Mouse (Mus musculus) spleen, postnatal 14 days (tissue): ENCODE measurements around the gene Pcsk4.

ENCODE experiments used
- DNase-seq, 2 experiments: peaks; one replicate each; pipeline ENCODE4 v3.0.0; 2021 to 2022; ENCODE audit warnings: low spot score in 2 of 2

Pcsk4 gene

DNA sequence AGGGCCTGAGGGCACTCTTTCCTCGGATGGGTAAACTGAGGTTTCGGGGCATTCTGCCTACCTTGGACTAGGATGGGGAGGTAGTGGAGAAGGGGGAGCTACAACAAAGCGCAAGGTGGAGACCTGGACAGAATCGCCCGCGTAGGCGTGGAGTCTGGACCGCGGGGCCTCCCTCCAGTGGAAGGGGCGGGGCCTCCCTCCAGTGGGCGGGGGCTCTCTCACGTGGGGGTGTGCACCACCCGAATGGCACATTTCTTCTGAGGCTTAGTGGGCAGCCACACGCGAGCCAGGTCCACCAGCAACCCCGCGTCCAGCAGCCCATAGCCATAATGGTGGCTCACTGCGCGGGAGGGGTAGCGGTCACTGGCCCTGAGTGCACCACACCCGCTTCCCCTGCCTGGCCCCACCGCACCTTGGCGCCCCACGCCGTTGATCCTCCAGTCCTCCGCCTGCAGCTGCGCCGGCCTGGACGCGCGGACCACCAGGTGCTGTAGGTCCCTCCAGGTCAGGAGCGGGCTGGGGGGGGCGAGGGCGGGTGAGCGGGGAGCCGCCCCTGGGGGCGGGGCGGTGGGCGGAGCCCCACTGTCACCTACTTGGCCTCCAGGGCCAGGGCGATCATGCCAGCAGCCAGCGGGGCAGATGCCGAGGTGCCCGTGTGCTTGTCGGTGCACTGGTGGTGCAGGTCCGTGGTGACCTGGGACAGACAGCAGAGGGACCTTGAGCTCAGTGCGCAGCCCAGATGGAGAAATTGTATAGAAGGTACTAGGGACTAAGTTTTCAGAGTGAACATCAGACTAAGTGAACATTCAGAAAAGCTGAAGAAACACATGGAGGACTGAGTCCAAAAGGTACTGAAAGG, 5.8 kb downstream of the Pcsk4 start:
- peak; percentile 55 to 68 for DNase-seq

DNA sequence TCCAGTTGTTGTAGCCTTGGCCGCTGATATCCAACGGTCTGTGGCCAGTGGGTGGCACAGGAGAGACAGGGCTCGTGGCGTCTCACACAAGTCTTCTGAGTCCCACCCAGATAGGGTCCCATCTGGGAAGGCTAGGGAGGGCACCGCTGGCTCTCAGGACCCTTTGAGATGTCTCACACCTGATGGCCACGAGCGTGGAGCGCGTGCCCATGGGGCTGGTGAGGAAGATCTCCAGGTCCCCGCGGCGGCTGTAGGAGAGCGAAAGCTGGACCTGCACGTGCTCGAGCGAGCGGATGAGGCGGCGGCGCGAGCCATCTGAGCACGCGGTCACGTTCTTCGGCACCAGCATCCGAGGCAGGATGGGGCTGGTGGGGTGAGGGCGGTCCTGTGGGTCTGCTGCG, 6.5 kb downstream of the Pcsk4 start:
- DNase-seq, result no peak

DNA sequence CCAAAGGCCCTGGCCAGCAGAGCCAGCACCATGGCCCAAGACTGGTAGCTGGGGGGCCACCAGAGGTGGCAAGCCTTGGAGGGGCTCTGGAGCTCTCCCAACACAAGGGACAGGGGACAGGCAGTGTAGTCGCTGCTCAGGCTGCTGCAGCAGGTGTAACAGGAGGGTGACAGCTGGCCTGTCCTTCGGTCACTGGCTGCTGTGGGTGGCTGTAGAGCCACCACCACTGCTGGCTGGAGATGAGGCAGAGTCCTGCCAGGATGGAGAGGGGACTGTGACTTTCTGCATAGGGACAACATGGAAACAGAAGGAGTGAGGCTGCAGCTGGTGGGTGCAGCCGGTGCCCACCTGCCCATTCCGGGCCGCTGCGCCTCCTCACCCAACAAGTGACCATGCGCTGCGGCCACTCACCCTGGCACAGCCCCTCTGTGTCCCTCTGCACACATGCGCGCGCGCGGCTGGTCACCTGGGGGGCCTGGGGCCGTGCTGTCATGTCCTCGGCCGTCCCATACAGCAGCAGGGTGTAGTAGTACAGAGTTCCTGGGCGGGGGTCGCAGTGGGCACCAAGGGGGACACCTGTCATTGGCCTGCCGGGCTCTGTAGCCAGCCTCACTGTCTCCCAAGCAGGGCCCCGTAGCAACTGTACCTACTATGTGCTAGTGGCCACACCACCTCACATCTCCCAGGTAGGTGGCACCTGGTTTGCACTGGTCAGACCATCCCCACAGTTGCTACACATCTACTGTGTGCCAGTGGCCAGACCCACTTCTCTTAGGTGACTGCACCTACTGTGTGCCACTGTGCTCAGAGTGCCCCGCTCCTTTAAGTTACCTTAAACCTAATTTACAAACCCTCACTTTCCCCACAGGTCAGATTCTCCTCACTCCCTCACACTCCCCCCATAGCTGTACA, 7.4 kb downstream of the Pcsk4 start:
- DNase-seq, result no peak

DNA sequence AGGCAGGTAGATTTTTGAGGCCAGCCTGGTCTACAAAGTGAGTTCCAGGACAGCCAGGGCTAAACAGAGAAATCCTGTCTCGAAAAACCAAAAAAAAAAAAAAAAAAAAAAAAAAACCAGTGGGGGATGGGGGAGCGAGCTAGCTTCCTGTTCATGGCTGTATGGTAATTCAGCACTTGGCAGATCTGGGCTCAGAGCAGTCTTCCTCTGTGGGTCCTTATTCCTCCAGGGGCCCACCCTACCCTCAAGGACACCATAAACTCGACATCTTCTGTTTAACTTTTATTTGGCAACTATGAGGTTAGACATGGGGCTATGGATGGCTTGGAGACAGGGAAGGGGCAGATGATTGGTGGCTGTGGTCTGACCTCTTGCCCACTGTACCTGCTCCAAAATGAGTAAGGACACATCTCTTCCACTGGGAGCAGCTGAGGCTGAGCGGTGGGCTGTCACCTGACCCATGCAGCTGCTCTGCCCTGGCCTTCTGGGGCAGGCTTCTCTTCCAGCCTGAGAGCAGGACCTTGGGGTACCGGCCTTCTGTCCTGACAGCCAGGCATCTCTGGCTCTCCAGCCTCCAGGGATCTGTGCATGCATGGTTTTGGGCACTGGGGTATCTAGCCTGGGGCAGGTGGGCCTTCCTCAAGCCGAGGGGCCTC, 8.2 kb downstream of the Pcsk4 start:
- no peak for DNase-seq

DNA sequence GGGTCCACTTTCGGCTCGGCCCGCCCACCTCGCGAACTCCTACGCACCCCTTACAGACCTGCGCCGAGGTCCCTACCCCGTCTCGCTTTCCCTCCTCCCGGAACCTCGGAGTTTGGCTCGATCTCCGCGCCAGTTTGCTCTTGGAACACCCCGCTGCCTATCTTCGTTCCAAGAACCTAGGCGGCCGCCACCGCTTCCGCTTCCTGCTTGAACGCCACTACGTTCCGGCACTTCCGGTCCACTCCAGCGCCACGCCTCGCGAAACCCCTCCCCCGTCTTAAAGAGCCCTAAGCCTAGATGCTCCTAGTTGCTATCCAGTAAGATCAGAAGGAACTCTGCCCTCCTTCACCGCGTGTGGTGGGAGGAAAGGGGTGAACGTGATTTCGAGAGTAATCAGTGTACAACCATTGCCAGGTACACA, 8.9 kb downstream of the Pcsk4 start, which contains the start of gene 2310011J03Rik:
TSS of gene 2310011J03Rik (minus strand) at position 198 of the 421 bp plus-strand sequence.
- peak; percentile 79 to 84 for DNase-seq

DNA sequence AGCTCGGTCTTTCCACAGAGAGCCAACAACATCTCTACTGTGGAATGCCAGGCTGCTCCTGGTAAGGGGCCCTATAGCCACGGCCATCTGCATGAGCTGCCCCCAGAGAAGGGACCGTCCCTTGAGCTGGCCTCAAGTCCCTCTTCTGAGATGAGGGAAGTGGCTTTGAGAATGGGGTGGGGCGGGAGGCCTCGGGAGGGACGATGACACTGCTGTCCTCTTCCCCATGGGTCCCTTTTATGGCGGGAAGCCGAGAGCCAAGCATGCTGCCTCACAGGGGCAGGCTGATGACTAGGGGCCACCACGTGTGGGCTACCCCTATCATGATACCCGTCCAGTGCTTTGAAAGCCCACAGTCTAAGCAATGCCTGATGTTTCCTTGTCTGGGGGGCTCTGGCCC, 12.3 kb downstream of the Pcsk4 start:
- no peak for DNase-seq

DNA sequence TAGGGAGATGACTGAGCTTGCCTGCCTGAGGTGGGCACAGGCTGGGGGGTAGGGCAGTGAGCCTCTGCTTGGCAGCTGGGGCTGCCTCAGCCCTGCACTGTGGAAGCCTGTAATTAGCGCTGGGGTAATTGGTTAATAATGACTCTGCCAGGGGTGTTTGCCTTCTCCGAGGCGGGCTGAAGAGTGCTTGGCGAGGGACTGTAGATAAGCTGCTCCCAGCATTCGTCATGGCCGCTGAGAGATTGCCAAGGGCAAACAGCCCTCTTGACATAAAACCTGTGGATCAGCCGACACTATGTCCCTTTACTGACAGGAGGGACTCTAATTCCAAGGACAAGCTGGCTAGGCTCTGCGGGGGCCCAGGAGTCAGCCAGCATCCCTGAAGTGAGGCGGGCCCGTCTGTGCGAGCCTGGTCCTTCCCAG, 12.9 kb downstream of the Pcsk4 start:
- DNase-seq, result no peak

DNA sequence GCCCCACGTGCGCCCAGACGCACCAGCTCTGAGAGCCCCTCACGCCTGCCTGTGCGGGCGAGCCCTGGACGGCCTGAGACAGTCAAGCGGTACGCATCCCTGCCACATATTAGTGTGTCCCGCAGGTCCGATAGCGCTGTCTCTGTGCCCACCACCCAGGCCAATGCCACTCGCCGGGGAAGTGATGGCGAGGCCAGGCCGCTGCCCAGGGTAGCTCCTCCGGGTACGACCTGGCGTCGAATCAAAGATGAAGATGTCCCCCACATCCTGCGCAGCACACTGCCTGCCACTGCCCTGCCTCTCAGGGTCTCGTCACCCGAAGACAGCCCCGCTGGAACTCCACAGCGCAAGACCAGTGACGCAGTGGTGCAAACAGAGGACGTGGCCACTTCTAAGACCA, 14.0 kb downstream of the Pcsk4 start:
- no peak for DNase-seq

DNA sequence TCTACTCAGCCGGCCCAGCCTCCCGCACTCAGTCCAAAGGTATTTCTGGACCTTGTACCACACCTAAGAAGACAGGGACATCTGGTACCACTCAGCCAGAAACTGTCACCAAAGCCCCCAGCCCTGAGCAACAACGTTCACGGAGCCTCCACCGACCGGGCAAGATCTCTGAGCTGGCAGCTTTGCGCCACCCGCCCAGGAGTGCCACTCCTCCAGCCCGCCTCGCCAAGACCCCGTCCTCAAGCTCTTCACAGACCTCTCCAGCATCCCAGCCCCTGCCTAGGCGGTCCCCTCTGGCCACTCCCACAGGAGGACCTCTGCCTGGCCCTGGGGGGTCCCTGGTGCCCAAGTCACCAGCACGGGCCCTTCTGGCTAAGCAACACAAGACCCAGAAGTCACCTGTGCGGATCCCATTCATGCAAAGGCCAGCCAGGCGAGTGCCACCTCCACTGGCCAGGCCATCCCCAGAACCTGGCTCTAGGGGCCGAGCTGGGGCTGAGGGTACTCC, 14.8 kb downstream of the Pcsk4 start:
- no peak for DNase-seq

DNA sequence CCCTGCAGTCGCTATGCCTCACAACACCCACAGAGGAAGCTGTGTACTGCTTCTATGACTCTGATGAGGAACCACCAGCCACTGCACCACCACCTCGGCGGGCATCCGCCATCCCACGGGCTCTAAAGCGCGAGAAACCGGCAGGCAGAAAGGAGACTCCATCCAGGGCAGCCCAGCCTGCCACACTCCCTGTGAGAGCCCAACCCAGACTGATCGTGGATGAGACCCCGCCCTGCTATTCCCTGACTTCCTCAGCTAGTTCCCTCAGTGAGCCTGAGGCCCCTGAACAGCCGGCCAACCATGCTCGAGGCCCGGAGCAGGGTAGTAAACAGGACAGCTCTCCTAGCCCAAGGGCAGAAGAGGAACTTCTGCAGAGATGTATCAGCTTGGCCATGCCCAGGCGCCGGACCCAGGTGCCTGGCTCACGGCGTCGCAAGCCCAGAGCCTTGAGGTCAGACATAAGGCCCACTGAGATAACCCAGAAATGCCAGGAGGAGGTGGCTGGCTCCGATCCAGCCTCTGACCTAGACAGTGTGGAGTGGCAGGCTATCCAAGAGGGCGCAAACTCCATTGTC, 15.6 kb downstream of the Pcsk4 start:
- peak in 1 of 2 experiments; percentile 48 for DNase-seq

DNA sequence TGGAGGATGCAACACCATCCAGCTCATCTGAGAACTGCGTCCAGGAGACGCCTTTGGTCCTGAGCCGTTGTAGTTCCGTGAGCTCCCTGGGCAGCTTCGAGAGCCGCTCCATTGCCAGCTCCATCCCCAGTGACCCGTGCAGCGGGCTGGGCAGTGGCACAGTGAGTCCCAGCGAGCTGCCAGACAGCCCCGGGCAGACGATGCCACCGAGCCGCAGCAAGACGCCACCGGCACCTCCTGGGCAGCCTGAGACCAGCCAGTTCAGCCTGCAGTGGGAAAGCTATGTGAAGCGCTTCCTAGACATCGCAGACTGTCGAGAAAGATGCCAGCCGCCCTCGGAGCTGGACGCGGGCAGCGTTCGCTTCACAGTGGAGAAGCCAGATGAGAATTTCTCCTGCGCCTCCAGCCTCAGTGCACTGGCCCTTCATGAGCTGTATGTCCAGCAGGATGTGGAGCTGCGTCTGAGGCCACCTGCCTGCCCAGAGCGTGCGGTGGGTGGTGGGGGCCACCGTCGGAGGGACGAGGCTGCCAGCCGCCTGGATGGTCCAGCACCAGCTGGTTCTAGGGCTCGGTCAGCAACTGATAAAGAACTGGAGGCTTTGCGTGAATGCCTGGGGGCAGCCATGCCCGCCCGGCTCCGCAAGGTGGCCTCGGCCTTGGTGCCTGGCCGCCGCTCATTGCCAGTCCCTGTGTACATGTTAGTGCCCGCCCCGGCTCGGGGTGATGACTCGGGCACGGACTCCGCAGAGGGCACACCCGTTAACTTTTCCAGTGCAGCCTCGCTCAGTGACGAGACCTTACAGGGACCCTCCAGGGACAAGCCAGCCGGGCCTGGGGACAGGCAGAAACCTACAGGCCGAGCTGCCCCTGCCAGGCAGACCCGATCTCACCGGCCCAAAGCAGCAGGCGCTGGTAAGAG, 16.5 kb downstream of the Pcsk4 start:
- no peak for DNase-seq

DNA sequence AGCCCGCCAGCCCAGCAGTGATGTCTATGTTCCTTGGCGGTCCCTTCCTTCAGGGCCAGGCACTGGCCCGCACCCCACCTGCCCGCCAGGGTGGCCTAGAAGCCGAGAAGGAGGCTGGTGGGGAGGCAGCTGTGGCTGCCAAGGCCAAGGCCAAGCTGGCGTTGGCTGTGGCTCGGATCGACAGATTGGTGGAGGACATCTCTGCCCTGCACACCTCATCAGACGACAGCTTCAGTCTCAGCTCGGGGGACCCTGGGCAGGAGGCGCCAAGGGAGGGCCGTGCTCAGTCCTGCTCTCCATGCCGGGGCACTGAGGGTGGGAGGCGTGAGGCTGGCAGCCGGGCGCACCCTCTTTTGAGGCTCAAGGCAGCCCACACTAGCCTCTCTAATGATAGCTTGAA, 17.7 kb downstream of the Pcsk4 start:
- DNase-seq, result no peak

DNA sequence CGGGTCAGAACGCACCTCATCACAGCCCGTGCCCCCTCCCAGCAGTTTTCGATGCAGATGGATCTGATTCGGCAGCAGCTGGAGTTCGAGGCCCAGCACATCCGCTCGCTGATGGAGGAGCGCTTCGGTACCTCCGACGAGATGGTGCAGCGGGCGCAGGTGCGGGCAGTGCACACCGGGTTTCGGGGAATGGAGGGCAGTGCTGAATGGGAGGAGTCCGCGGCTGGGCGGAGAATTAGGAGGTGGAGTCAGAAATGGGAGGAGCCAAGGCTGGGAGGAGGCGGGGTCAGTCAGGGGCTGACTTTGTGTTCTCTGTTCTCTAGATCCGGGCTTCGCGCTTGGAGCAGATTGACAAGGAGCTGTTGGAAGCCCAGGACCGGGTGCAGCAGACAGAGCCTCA, 24.4 kb downstream of the Pcsk4 start:
- peak; percentile 48 to 52 for DNase-seq

DNA sequence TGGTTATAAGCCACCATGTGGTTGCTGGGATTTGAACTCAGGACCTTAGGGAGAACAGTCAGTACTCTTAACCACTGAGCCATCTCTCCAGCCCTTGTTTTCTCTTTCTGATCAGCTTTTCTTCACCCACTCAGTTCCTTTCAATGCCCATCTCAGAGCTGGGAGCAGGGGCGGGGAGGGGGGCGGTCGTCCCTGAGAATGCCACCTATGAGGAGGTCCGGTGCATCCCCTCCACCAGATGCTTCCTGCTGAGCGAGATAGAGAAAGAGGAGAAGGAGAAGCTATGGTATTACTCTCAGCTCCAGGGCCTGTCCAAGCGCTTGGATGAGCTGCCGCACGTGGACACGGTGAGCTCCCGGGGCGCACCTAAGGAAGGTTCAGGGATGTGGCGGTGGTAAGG, 24.8 kb downstream of the Pcsk4 start:
- DNase-seq, result no peak

DNA sequence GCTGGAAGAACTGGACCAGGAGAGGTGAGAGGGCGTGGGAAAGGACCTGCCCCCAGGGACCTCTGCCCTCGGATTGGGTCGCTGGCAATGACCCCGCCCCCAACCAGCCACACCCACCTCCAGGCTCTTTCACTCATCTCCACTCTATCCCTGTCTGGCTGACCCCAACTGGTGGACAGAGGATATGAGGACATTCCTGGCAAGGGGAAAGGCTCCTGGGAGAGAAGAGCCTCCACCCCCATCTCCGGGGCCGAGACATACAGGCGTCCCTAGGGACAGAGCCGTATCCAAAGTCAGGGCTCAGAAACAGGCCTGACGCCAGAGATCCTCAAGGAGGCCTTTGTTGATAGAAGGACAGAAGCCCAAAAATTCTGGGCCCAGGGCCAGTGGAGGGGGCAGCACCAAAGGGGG, 26.8 kb downstream of the Pcsk4 start:
- DNase-seq, result no peak

DNA sequence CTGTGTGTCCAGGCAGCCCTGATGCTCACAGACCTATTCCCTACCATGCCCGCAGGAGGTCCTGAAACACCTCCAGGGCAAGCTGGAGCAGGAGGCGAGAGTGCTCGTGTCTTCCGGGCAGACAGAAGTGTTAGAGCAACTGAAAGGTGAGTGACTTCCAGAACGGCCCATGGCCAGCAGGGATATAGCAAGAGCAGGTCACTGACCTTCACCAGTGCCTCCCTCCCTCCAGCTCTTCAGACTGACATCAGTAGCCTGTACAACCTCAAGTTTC, 27.3 kb downstream of the Pcsk4 start:
- DNase-seq, result no peak

DNA sequence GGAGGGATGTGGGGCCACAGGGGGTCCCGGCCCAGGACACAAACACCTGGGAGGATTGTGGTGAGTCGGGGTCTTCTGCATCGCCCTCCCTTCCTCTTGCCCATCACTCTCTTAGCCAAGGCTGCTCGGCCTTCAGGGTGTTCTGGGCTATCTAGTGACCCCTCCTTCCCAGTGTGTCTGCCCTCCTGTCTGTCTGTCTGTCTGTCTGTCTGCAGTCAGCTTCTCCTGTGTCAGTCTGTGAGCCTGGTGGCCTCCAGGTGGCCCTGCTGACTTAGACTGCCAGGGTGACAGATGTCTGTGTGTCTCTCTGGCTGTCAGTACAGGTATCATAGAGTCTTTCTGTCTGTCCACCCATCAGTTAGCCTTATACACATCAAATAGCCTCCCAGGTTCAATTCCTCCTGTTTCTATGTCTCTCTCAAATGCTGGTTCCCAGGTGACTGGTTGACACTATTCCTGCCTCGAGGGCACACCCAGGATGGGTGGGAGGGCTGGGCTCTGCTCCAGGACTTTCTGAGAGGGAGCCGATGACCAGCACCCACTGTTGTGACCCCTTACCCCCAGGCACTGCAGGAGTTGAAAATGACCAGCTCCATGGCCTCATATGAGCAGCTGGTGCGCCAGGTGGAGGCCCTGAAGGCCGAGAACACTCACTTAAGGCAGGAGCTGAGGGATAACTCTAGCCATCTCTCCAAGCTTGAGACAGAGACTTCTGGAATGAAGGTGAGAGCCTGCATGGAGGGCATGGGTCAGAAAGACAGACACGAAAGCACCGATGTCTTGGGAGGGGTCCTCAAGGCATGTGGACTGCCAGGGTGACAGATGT, 27.8 kb downstream of the Pcsk4 start:
- no peak for DNase-seq

DNA sequence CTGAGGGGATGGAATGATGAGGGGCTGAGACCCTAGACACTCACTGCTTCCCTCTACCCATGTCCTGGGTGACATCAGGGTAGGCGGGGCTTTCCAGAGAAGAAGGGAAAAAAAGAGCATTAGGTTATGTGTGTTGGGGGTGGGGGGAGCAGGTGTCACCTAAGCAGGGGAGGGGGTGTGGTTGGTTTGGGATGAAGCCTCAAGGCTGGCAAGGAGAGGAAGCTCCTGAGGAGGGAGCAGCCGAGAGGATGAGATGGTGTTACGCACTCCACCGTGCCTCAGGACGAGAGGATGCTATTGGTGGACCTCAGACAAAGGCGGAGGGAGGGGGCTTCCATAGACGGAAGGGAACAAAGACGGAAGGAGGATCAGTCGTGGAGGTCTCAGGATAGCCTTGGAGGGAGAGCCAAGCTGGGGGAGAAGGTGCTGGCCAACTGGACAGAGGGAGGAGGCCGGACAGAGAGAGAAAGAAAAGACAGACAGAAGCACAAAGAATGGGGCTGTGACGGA, 28.6 kb downstream of the Pcsk4 start:
- no peak for DNase-seq

DNA sequence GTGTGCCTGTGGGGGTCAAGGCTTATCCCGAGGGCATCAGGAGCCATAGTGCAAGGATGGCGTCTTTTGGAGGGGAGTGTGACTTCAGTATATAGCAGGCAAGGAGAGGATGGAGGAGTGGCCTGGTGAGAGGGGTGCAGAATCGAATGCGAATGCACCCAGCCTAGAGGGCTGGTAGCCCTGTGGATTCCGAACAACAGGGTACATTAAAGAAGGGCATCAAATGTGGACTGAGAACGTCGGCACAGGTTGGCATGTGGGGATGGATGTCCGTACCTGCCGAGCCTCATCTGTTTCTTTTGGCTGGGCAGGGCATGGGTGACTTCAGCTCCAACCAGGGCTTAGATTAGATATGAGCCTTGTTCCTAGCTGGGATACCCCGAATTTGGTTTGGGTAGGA, 29.5 kb downstream of the Pcsk4 start:
- no peak for DNase-seq

DNA sequence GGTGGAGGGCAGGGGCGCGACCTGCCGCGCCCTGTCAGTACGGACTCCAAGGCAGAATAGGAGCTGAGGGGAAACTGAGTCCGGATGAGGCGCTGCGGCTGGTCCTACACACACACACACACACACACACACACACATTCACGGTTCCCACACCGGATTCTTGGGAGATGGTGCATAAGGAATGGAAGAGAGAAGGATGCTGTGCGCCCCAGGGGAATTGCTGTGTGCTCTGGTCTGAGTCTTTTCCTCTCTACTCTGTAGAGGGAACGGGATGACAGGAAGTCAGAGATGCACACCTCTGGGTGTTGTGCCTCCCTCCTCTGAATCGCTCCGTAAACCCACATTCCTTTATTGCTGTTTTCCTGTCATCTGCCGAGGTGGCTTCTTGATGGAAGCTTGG, 30.0 kb downstream of the Pcsk4 start:
- DNase-seq, result no peak
